Mouse (Mus musculus) layer of hippocampus, adult 9-10 months (tissue): ENCODE data around the gene Gm20489.

ENCODE experiments used
- DNase-seq: peaks from one replicate; pipeline ENCODE4 v3.0.0; 2022; ENCODE audit warnings: low spot score

Gm20489 gene

GRCm38 (mm10) chrX:101268755-101269124 is at the start of gene Gm20489:
Gm20489 (minus strand) TSS chrX:101269023.
- DNase-seq, result no peak

GRCm38 (mm10) chrX:101313625-101314359 is 45.0 kb upstream of the Gm20489 start:
- DNase-seq, result peak; percentile 74

- no peak for DNase-seq
These were observed 40.5 kb upstream of the Gm20489 start for GRCm38 (mm10) chrX:101309299-101309698.

GRCm38 (mm10) chrX:101304646-101305045 is 35.8 kb upstream of the Gm20489 start:
- DNase-seq, result no peak

GRCm38 (mm10) chrX:101301654-101302053 is 32.8 kb upstream of the Gm20489 start:
- DNase-seq, result no peak

GRCm38 (mm10) chrX:101300427-101301030 is 31.7 kb upstream of the Gm20489 start:
- DNase-seq, result no peak

- DNase-seq, result no peak
These were observed 30.9 kb upstream of the Gm20489 start for GRCm38 (mm10) chrX:101299473-101300426.

- DNase-seq, result no peak
These were observed 30.2 kb upstream of the Gm20489 start, which contains the start of gene Nlgn3 for GRCm38 (mm10) chrX:101299055-101299454. Nlgn3 (plus strand) TSS chrX:101299168.

- no peak for DNase-seq
These were observed 21.3 kb upstream of the Gm20489 start for GRCm38 (mm10) chrX:101290111-101290510.

GRCm38 (mm10) chrX:101289037-101289436 is 20.2 kb upstream of the Gm20489 start:
- DNase-seq, result no peak

- no peak for DNase-seq
These were observed 19.6 kb upstream of the Gm20489 start for GRCm38 (mm10) chrX:101288432-101288831.

GRCm38 (mm10) chrX:101287543-101287942 is 18.7 kb upstream of the Gm20489 start:
- no peak for DNase-seq

- DNase-seq, result no peak
These were observed 17.3 kb upstream of the Gm20489 start for GRCm38 (mm10) chrX:101285953-101286670.

- DNase-seq, result no peak
These were observed 16.7 kb upstream of the Gm20489 start for GRCm38 (mm10) chrX:101285534-101285933.

- DNase-seq, result no peak
These were observed 14.0 kb upstream of the Gm20489 start for GRCm38 (mm10) chrX:101282813-101283212.

GRCm38 (mm10) chrX:101273875-101274738 is 5.3 kb upstream of the Gm20489 start, which contains the start of gene Med12:
Med12 (plus strand) TSS chrX:101274030.
- peak; percentile 36 for DNase-seq

GRCm38 (mm10) chrX:101273410-101273809 is 4.6 kb upstream of the Gm20489 start:
- DNase-seq, result no peak

GRCm38 (mm10) chrX:101268025-101268754 is 633 bp downstream of the Gm20489 start, which contains the start of gene Il2rg:
Il2rg (minus strand) TSS chrX:101268255.
- DNase-seq, result no peak

GRCm38 (mm10) chrX:101266631-101267030 is 2.2 kb downstream of the Gm20489 start:
- DNase-seq, result no peak

GRCm38 (mm10) chrX:101263892-101264291 is 4.9 kb downstream of the Gm20489 start, which contains the start of gene Gm614:
Gm614 (minus strand) TSS chrX:101263992.
- DNase-seq, result no peak
